Mouse (Mus musculus) forebrain, postnatal 0 days (tissue): ENCODE measurements at regions not wholly inside any gene's neighbourhood (a gene's known extent, or its start where the extent isn't known, plus 50 kb on each side); places are given as distances from the start of the nearest gene placed in this dataset.

Experiments used
- ATAC-seq: fragments of 200-750 bp; cut with Nextera tagmentation; 2 replicates; pipeline ENCODE4 v1.8.0; 2017; ENCODE audit warnings: mild to moderate bottlenecking, moderate library complexity
- DNase-seq: peaks from one replicate; pipeline ENCODE4 v3.0.0-alpha.2; 2015
- H3K27ac ChIP-seq: fragments of 300-500 bp; sonication (generic); 2 replicates; pipeline ENCODE4 v1.5.1; 2014; ENCODE audit warnings: low read depth, mild to moderate bottlenecking, antibody characterized with exemption, low read length, moderate library complexity, mixed read lengths
- H3K27me3 ChIP-seq: fragments of 300-500 bp; sonication (generic); 2 replicates; pipeline ENCODE4 v1.6.1; 2014; ENCODE audit warnings: mild to moderate bottlenecking, low read length, mixed read lengths; ENCODE audit not compliant: insufficient read depth
- H3K36me3 ChIP-seq: fragments of 300-500 bp; sonication (generic); 2 replicates; pipeline ENCODE4 v1.6.1; 2014; ENCODE audit warnings: mild to moderate bottlenecking, moderate library complexity; ENCODE audit not compliant: insufficient read depth
- H3K4me1 ChIP-seq: fragments of 300-500 bp; sonication (generic); 2 replicates; pipeline ENCODE4 v1.6.1; 2014; ENCODE audit warnings: antibody characterized with exemption; ENCODE audit not compliant: insufficient read depth
- H3K4me2 ChIP-seq: fragments of 300-500 bp; sonication (generic); 2 replicates; pipeline ENCODE4 v1.6.1; 2014; ENCODE audit warnings: low read depth, mild to moderate bottlenecking, moderate library complexity
- H3K4me3 ChIP-seq: fragments of 300-500 bp; sonication (generic); 2 replicates; pipeline ENCODE4 v1.5.1; 2014; ENCODE audit warnings: low read depth, low read length, mixed read lengths
- H3K9ac ChIP-seq: fragments of 300-500 bp; sonication (generic); 2 replicates; pipeline ENCODE4 v1.6.1; 2014; ENCODE audit warnings: mild to moderate bottlenecking
- H3K9me3 ChIP-seq: fragments of 300-500 bp; sonication (generic); 2 replicates; pipeline ENCODE4 v1.6.1; 2016; ENCODE audit warnings: low read length
- CTCF ChIP-seq: sonication (generic); IDR thresholded peaks from 2 replicates; pipeline ENCODE4 v1.5.1; 2016; ENCODE audit warnings: antibody characterized with exemption, control low read depth, low read depth
- WGBS: fragments of 180-500 bp; shearing (Covaris S2); extraction: QIAGEN DNeasy Blood & Tissue Kit; methylation state at CpG from one replicate; pipeline ENCODE4 v1.1.7; 2014; 5-methylcytosine and 5-hydroxymethylcytosine counted together

DNA sequence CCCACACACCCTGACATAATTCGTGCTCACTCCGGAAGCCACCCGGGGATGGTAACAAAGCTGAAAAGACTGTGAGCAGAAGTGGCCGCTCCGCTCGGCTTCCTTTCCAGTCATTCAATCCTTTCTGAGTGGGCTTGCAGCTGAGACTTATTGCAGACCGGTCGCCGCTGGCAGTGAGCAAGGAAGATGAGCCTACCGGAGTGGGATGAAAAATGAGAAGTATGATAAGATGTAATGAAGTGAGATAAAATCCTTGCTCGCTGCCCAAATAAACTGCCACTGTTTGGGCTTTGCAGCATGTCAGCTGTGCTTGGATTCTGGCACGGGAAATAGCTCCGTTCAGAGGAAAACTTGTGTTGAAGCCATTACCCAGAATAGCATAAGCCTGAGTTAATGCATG lies 82.7 kb upstream of the Lingo2 start:
- 48% methylated on average over 13 of the region's 13 CpGs for WGBS
- Histone ChIP-seq H3K9me3 (no peaks in the 10 kb centered on the region), H3K27ac (no peak overlapping the region), H3K4me1 (no peaks in the 10 kb centered on the region), H3K9ac (no peak overlapping the region), H3K36me3 (no peaks in the 10 kb centered on the region), H3K4me2 (peak overlapping the region; percentile 32), H3K4me3 (peak overlapping the region; percentile 9; the same call in 1 of the 2 replicates), H3K27me3 (no peaks in the 10 kb centered on the region)
- ATAC-seq, result peak; percentile 56
- no peak for TF ChIP-seq CTCF
- DNase-seq, result peak; percentile 32
